Mouse (Mus musculus) Patski (cell line): Measurements from ENCODE around the gene Hilpda. TPM values are rescaled to one million over a fixed set of nuclear protein-coding genes. Genes with fewer than 3 reads are reported as not detected.

Experiments used
- ATAC-seq: fragments of 100-300 bp; one replicate; pipeline ENCODE4 v1.8.0; 2021
- CTCF ChIA-PET: fragments of 350-600 bp; sonication (Branson Sonifier 250); formaldehyde crosslinking; loops from one replicate; lab custom pipeline; 2022; ENCODE audit warnings: inconsistent platforms; lab: Charles Lee
- POLR2A ChIA-PET: fragments of 350-600 bp; sonication (Branson Sonifier 250); formaldehyde crosslinking; loops from one replicate; lab custom pipeline; 2022; ENCODE audit warnings: antibody characterized with exemption, inconsistent platforms; lab: Charles Lee
- DNase-seq: peaks from one replicate; pipeline ENCODE4 v3.0.0-alpha.2; 2011; ENCODE audit warnings: low read depth, low spot score
- H3K27me3 ChIP-seq: fragments of 371-371 bp; one replicate; pipeline ENCODE4 v1.5.1; 2021
- CTCF ChIP-seq: fragments of 100-300 bp; IDR thresholded peaks from one replicate; pipeline ENCODE4 v1.5.1; 2021
- in situ Hi-C: fragments of 300-500 bp; cut with MboI; formaldehyde crosslinking; loops from 3 replicates; pipeline ENCODE4 v1.11.1; 2018; ENCODE audit warnings: low pct_unique_long_range_greater_than_20kb, mixed read lengths
- polyA plus RNA-seq: library from polyadenylated mRNA; unstranded; gene quantifications from one replicate; pipeline ENCODE4 v1.2.3, GENCODE M21; 2021

The Hilpda gene
- polyA plus RNA-seq, 1 experiment from 2014 or later: 14.0 TPM

DNA sequence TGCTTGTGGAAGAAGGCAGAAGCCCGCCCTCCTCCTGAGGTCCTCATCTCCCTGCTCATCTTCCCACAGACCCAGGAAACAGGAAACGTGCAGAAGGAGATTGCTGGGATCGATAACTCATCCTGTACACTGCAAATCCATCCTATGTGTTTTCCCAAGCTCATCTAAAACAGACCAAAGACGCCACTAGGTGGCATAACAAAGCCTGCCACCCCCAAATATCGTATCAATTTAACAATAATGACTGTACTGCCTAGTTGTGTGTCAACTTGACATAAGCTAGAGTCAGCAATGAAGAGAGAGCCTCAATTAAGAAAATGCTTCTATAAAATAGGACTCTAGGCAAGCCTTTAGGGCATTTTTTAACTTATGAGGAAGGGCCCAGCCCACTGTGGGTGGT, 31.4 kb downstream of the Hilpda start:
- peak; percentile 38 for TF ChIP-seq CTCF
- DNase-seq (no peak), ATAC-seq (no peak)
- CTCF ChIA-PET: interaction anchor here (1.1 to 1.2 kb wide), 2 partner anchors 11 to 47 kb away, joined by 3 read pairs; no protein-coding TSS in a partner anchor
- POLR2A ChIA-PET: no interaction called here
- in situ Hi-C loops: no loop called here
- H3K27me3 ChIP-seq: no peaks in the 10 kb centered on the region

DNA sequence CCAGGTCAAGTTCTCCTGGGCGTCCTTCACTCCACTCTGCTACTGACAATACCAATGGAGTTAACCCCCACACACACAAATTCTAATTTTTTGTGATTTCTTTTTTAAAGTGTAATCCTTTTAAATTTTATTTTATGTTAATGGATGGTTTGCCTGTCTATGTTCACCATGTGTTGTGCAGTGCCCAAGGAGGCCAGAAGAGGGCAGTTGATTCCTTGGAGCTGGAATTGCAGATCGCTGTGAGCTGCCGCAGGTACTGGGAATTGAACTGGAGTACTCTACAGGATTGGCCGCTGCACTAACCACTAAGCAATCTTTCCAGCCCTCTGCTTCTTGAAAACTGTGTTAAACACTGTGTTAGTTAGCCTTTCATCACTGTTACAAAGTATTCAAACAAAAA, 33.2 kb downstream of the Hilpda start:
- ATAC-seq (no peak), DNase-seq (no peak)
- CTCF ChIA-PET: interaction anchor here (1.8 kb wide), 1 partner anchor 23 kb away, joined by 3 read pairs; no protein-coding TSS in a partner anchor
- peak; percentile 53 for TF ChIP-seq CTCF
- no peaks in the 10 kb centered on the region for H3K27me3 ChIP-seq
- in situ Hi-C loops: no loop called here
- POLR2A ChIA-PET: no interaction called here

DNA sequence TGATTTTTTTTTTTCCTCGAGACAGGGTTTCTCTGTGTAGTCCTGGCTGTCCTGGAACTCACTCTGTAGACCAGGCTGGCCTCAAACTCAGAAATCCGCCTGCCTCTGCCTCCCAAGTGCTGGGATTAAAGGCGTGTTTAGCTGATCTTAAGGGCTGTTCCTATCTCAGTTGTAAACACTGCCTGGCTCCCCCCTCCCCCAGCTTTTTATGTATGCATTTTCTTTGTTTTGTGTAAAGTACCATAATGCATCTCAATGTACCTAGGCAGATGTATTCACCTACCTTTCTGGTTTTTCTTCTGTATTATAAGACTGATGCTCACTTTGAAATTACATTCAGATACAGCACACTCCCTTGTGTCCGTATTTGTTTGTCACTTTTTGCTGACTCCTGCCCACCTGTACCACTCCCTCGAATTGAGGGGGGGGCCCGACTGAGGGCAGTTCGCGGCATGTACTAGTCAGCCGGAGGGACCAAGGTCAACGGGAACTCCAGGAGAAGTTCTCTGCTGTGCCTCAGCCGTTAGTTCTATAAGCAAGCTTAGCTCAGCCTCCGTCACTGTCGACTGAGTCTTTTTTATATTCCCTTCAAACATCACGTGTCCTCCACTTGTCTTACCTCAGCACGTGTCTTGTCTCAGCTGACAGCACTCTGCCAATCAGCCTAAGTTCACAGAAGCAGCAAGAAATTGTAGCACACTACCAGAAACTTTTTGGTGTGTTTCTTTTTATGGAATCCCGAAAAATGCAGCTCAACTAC, 36.7 kb downstream of the Hilpda start:
- POLR2A ChIA-PET: no interaction called here
- H3K27me3 ChIP-seq: no peaks in the 10 kb centered on the region
- no peak for DNase-seq
- in situ Hi-C loops: no loop called here
- TF ChIP-seq CTCF: no peak
- CTCF ChIA-PET: no interaction called here
- no peak for ATAC-seq

DNA sequence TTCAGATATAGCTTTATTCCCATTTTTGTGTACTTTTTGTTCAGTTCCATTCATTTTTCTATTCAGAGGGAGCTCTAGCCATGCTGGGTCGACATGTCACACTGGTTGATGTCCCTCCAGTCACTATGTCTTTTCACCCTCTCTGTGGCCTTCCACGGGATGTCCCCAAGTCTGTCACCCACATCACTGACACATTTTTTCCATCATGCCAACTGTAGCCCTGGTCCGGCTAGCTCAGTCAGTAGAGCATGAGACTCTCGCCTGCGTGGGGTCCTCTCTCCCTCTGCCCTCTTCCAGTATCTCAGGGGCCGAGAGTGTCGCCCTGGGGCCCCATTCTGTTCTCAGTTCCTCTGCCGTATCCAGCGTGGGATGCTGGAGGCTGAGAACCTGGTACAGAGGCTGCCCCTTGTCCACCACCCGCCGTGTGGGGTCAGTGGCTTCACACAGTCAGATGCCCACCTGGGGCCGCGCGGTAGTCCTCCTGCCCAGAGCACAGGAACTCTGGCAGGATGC, 41.5 kb downstream of the Hilpda start:
- ChIA-PET CTCF (no interaction called here), POLR2A (no interaction called here)
- in situ Hi-C loops: no loop called here
- TF ChIP-seq CTCF: no peak
- H3K27me3 ChIP-seq: no peaks in the 10 kb centered on the region
- DNase-seq (no peak), ATAC-seq (no peak)

DNA sequence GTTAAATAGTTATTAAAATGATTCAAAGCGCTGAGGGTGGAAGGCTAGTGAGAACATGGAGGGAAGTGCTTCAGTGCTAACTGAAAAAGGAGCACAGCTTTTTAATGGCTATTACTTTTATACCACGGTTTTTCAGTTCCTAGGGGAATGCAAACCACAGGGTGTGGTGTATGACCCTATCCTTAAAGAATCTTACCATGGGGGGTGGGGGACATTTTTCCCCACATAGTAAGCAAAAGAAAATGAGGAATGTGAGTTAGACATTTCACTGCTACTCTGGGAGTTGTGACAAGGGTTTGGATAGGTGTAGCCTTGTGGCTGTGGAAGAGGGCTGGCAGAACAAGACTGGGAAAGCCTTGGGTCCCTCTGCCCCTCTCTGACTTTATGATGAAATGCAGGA, 45.0 kb downstream of the Hilpda start:
- ChIA-PET CTCF (interaction anchor here (0.8 kb wide), 1 partner anchor 30 kb away, joined by 3 read pairs; no protein-coding TSS in a partner anchor), POLR2A (no interaction called here)
- no peaks in the 10 kb centered on the region for H3K27me3 ChIP-seq
- in situ Hi-C loops: no loop called here
- DNase-seq (no peak), ATAC-seq (peak; percentile 16)
- no peak for TF ChIP-seq CTCF

DNA sequence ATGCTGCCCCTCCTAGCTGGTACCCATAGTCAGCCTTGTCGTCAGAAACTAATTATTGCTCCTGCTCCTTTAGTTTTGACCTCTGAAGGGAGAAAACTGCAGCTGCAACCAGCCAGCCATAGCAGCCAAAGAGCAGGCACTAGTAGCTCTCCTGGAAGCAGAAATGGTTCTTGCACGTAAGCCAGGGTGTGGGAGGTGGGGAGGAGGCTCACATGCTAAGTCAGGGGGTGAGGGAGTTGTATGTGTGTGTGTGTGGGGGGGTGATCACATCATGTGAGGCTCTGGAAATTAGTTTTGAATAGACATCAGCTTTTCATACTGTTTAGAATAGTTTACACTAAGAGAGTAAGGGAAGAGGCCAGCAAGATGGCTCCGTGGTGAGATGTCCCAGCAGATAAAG, 45.7 kb downstream of the Hilpda start:
- ChIA-PET POLR2A (interaction anchor here (0.7 kb wide), 1 partner anchor 10 kb away, joined by 3 read pairs; no protein-coding TSS in a partner anchor), CTCF (interaction anchor here (0.8 kb wide), 1 partner anchor 29 kb away, joined by 3 read pairs; no protein-coding TSS in a partner anchor)
- ATAC-seq (no peak), DNase-seq (no peak)
- in situ Hi-C loops: no loop called here
- no peaks in the 10 kb centered on the region for H3K27me3 ChIP-seq
- TF ChIP-seq CTCF: no peak

DNA sequence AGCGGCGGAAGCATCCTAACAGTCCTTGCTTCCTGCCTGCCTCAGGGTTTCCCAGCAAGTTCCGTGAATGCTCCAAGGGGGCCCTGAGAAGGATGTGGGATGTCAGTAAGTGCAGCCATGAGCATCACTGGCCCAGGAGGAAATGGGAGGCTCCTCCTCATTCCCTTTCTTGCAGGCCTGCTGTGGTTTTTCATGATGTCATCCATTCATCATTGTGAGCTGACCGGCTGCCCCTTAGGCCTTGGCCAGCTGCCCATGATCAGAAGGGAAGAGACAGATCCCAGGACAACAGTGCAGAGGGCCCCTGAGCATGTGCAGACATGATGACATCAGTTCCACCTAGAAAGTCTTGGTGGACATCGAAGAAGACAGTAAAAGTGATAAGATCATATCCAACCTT, 46.6 kb downstream of the Hilpda start, which contains the start of gene Fam71f1:
Fam71f1 (plus strand) TSS at position 262 of the 400 bp plus-strand sequence.
- ChIA-PET CTCF (no interaction called here), POLR2A (no interaction called here)
- TF ChIP-seq CTCF: no peak
- ATAC-seq (peak; percentile 61), DNase-seq (peak; percentile 75)
- in situ Hi-C loops: no loop called here
- H3K27me3 ChIP-seq: no peaks in the 10 kb centered on the region

DNA sequence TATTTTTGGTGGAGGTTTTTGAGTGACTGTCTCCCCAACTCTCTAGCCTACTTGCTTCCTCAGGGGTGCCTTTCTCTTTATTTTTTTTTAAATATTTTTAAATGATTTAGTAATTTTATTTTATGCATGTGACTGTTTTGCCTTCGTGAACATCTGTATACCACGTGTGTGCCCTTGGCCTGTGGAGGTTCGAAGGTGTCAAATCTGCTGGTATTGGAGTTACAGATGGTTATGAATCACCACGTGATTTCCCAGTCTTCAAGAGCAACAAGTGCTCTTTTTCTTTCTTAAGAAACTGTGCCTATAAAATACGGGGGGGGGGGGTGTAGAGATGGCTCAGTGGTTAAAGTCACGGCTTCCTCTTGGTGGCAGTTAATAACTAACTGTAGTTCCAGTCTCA, 49.3 kb downstream of the Hilpda start:
- no peaks in the 10 kb centered on the region for H3K27me3 ChIP-seq
- in situ Hi-C loops: no loop called here
- ChIA-PET POLR2A (no interaction called here), CTCF (no interaction called here)
- no peak for TF ChIP-seq CTCF
- DNase-seq: no peak
- ATAC-seq: no peak

DNA sequence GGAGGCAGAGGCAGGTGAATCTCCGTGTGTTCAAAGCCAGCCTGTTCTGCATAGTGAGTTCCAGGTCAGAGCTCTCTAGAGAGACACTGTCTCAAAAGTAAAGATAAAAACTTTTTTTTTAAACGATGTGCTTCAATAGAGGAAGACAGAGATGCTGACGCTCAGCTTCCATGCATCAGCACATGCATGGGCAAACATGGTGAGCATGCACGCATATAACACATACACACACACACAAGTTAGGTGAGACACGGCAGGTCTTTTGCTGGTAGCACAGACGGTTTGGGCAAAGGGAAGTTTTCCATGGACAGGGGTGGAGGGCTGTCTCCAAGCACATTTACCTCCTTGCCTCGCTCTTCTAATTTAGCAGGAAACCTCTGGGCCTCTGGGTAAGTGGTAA, 49.9 kb downstream of the Hilpda start:
- H3K27me3 ChIP-seq: no peaks in the 10 kb centered on the region
- in situ Hi-C loops: no loop called here
- CTCF ChIA-PET: no interaction called here
- DNase-seq (no peak), ATAC-seq (no peak)
- TF ChIP-seq CTCF: no peak
- POLR2A ChIA-PET: no interaction called here

DNA sequence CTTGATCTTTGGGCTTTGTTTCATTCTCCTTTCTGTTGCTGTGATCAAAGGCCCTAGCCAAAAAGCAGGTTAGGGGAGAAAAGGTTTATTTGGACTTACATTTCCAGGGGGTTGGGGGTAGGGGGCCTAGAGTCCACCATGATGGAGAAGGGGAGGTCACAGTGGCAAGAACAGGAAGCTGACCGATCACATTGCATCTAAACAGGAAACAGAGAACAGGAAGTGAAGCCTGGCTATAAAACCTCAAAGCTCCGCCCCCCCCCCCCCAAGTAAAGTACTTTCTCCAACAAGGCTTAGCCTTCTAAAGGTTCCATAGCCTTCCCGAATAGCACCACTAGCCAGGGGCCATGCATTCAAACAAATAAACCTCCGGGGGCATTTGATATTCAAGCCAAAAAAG, 50.4 kb downstream of the Hilpda start:
- CTCF ChIA-PET: no interaction called here
- H3K27me3 ChIP-seq: no peaks in the 10 kb centered on the region
- DNase-seq (no peak), ATAC-seq (no peak)
- POLR2A ChIA-PET: no interaction called here
- in situ Hi-C loops: no loop called here
- no peak for TF ChIP-seq CTCF

Other genes with a start within 250 kb of the Hilpda start
- gene Lep, start 212.3 kb upstream of the Hilpda start, polyA plus RNA-seq: 0.05 TPM
- 50.0 TPM for gene Rbm28, start 107.5 kb upstream of the Hilpda start, polyA plus RNA-seq
- 0.06 TPM for gene Prrt4, start 92.9 kb upstream of the Hilpda start, polyA plus RNA-seq
- gene Impdh1, start 56.1 kb upstream of the Hilpda start, polyA plus RNA-seq: 28.2 TPM
- 0.12 TPM for gene Fam71f2, start 7.1 kb downstream of the Hilpda start, polyA plus RNA-seq
- 0.18 TPM for gene Fam71f1, start 46.7 kb downstream of the Hilpda start, polyA plus RNA-seq
- 448 TPM for gene Calu, start 75.6 kb downstream of the Hilpda start, polyA plus RNA-seq
- gene Opn1sw, start 116.0 kb downstream of the Hilpda start, polyA plus RNA-seq: 0.28 TPM
- gene Ccdc136, start 123.8 kb downstream of the Hilpda start, polyA plus RNA-seq: 27.6 TPM
- 94.6 TPM for gene Flnc, start 160.8 kb downstream of the Hilpda start, polyA plus RNA-seq
- gene Atp6v1f, start 195.2 kb downstream of the Hilpda start, polyA plus RNA-seq: 300 TPM
- not detected for gene Atp6v1fnb, start 198.9 kb downstream of the Hilpda start, polyA plus RNA-seq
- 0.85 TPM for gene Kcp, start 235.5 kb downstream of the Hilpda start, polyA plus RNA-seq